Mouse (Mus musculus): ENCODE data around the gene Tmie. TPM values are rescaled to one million over a fixed set of nuclear protein-coding genes. Genes with fewer than 3 reads are reported as not detected.
"Not testable (repeated sequence)": the region's sequence is repeated elsewhere in the genome, so short reads cannot be mapped to it uniquely, and the experiment has no call there.

The Tmie gene
- total RNA-seq, 4 experiments from 2014 or later = 2.4 to 3.6 (median 2.8) TPM

GRCm38 (mm10) chr9:110841438-110841837 is 38.5 kb downstream of the Tmie start:
- no peak for DNase-seq (ENCODE audit: low spot score in 2 of 2)

- DNase-seq (ENCODE audit: low spot score in 2 of 2) = no peak
These were observed 39.0 kb downstream of the Tmie start for GRCm38 (mm10) chr9:110840905-110841304.

- peak; percentile 20 to 37 for DNase-seq (ENCODE audit: low spot score in 2 of 2)
These were observed 43.8 kb downstream of the Tmie start for GRCm38 (mm10) chr9:110836112-110836511.

- DNase-seq (ENCODE audit: low spot score in 2 of 2) = no peak
These were observed 45.0 kb downstream of the Tmie start for GRCm38 (mm10) chr9:110834961-110835360.

GRCm38 (mm10) chr9:110834411-110834810 is 45.5 kb downstream of the Tmie start, which contains the start of gene Prss45:
Prss45 (plus strand) TSS chr9:110834588.
- no peak for DNase-seq (ENCODE audit: low spot score in 2 of 2)

- no peak for DNase-seq (ENCODE audit: low spot score in 2 of 2)
These were observed 46.9 kb downstream of the Tmie start for GRCm38 (mm10) chr9:110833021-110833420.

- no peak for DNase-seq (ENCODE audit: low spot score in 2 of 2)
These were observed 53.5 kb downstream of the Tmie start, which contains the start of gene Prss43 for GRCm38 (mm10) chr9:110826390-110826789. Prss43 (plus strand) TSS chr9:110826690.

GRCm38 (mm10) chr9:110825832-110826231 is 54.1 kb downstream of the Tmie start:
- no peak for DNase-seq (ENCODE audit: low spot score in 2 of 2)

- DNase-seq (ENCODE audit: low spot score in 2 of 2) = no peak
These were observed 54.5 kb downstream of the Tmie start for GRCm38 (mm10) chr9:110825426-110825825.

- no peak for DNase-seq (ENCODE audit: low spot score in 2 of 2)
These were observed 58.5 kb downstream of the Tmie start for GRCm38 (mm10) chr9:110821436-110821835.

GRCm38 (mm10) chr9:110820546-110820945 is 59.4 kb downstream of the Tmie start:
- not testable (repeated sequence) for DNase-seq (ENCODE audit: low spot score in 2 of 2)

Small RNA genes within 50 kb of the gene (microRNA-seq; reads per million reads assigned to microRNA genes)
- gene Gm24269 = 0 reads per million in 2 experiments

Other genes with a start within 250 kb of the Tmie start
- 10 to 100 TPM; 15.1 to 18.5 (median 18.1) TPM for gene Nbeal2, start 226.0 kb downstream of the Tmie start, total RNA-seq (2022)
- 10 to 100 TPM; 46.4 to 61.2 (median 57.8) TPM for gene Ccdc12, start 223.6 kb downstream of the Tmie start, total RNA-seq (2022)
- 1 to 10 TPM in 1 of 4 experiments, under 1 TPM in 1, not detected in 2; 0.74 to 1.9 TPM for gene Myl3, start 138.3 kb downstream of the Tmie start, total RNA-seq (2022)
- 10 to 100 TPM in 1 of 4 experiments, 1 to 10 TPM in 3; 6.1 to 10.5 (median 8.7) TPM for gene Pth1r, start 133.0 kb downstream of the Tmie start, total RNA-seq (2022)
- not detected for gene Prss42, start 81.9 kb downstream of the Tmie start, total RNA-seq (2022)
- not detected for gene Prss44, start 66.1 kb downstream of the Tmie start, total RNA-seq (2022)
- gene Prss43, start 53.4 kb downstream of the Tmie start, total RNA-seq (2022) = under 1 TPM in 2 of 4 experiments, not detected in 2; 0.23 to 0.39 TPM
- gene Prss45, start 45.5 kb downstream of the Tmie start, total RNA-seq (2022) = under 1 TPM in 3 of 4 experiments, not detected in 1; 0.35 to 0.63 (median 0.55) TPM
- not detected for gene Prss46, start 35.6 kb downstream of the Tmie start, total RNA-seq (2022)
- 1 to 10 TPM in 2 of 4 experiments, under 1 TPM in 2; 0.60 to 2.1 (median 1.4) TPM for gene Prss50, start 22.1 kb downstream of the Tmie start, total RNA-seq (2022)
- 10 to 100 TPM in 3 of 4 experiments, 1 to 10 TPM in 1; 8.0 to 14.7 (median 13.7) TPM for gene Als2cl, start 243 bp downstream of the Tmie start, total RNA-seq (2022)
- gene Fam240a, start 36.7 kb upstream of the Tmie start, total RNA-seq (2022) = not detected
- gene Tdgf1, start 66.0 kb upstream of the Tmie start, total RNA-seq (2022) = 1 to 10 TPM in 1 of 4 experiments, under 1 TPM in 2, not detected in 1; 0.62 to 1.2 (median 0.74) TPM
- 1 to 10 TPM; 1.3 to 2.0 (median 1.8) TPM for gene Lrrc2, start 71.4 kb upstream of the Tmie start, total RNA-seq (2022)
- gene Rtp3, start 110.5 kb upstream of the Tmie start, total RNA-seq (2022) = under 1 TPM in 3 of 4 experiments, not detected in 1; 0.36 to 0.54 (median 0.40) TPM
- gene Ltf, start 139.2 kb upstream of the Tmie start, total RNA-seq (2022) = not detected
- gene Ccrl2, start 177.4 kb upstream of the Tmie start, total RNA-seq (2022) = 1 to 10 TPM in 2 of 4 experiments, under 1 TPM in 2; 0.62 to 4.0 (median 1.2) TPM
- gene Lrrfip2, start 237.5 kb upstream of the Tmie start, total RNA-seq (2022) = 10 to 100 TPM; 34.6 to 46.1 (median 40.6) TPM

Data from layer of hippocampus, adult 8-10 months (tissue).